Mouse (Mus musculus): Measurements from ENCODE around the gene Abca12. TPM values are rescaled to one million over a fixed set of nuclear protein-coding genes. Genes with fewer than 3 reads are reported as not detected.

The Abca12 gene
- total and polyA plus RNA-seq, 3 experiments, result 0.04 to 0.16 (median 0.08) TPM

GRCm38 (mm10) chr1:71193931-71194330 lies 220.8 kb downstream of the Abca12 start:
- no peak overlapping the region for H3K4me2 ChIP-seq (ENCODE audit: insufficient read depth, low read depth, poor library complexity, severe bottlenecking)
- peaks cover 0 to 2% of the 10 kb centered on the region in 2 experiments; a peak in 1 of 4 replicates for H3K4me1 ChIP-seq (ENCODE audit: control insufficient read depth in 1 of 2, insufficient read depth in 2 of 2)
- TF ChIP-seq POLR2AphosphoS2 (IDR thresholded peaks at IDR 0.05; ENCODE audit: low read depth, low read length) (no peak), NELFE (IDR thresholded peaks at IDR 0.05; ENCODE audit: low read depth, low read length) (no peak), GABPA (IDR thresholded peaks at IDR 0.05; ENCODE audit: insufficient replicate concordance, low read depth, low read length) (no peak), E2F4 (IDR thresholded peaks at IDR 0.05; ENCODE audit: insufficient replicate concordance, low read depth, low read length) (no peak), RCOR1 (conservative IDR thresholded peaks at IDR 0.05; ENCODE audit: low read depth, low read length) (no peak), POLR2A (IDR thresholded peaks at IDR 0.05; ENCODE audit: low read depth, low read length) (no peak)
- no peak overlapping the region for H3K9ac ChIP-seq (ENCODE audit: insufficient read depth, low read depth)
- H3K27me3 ChIP-seq (replicated peaks), result no peaks in the 10 kb centered on the region
- peaks cover 3% of the 10 kb centered on the region for H3K9me3 ChIP-seq (replicated peaks; ENCODE audit: low read length)
- dilution Hi-C loops (cut with MboI; ENCODE audit: extremely low pct_ligation_motif_present, extremely low pct_unique_long_range_greater_than_20kb, low sequenced_read_pairs), result no loop called here
- H3K79me2 ChIP-seq (replicated peaks; ENCODE audit: control insufficient read depth, extremely low read depth, insufficient read depth, poor library complexity, severe bottlenecking), result no peaks in the 10 kb centered on the region
- H3K36me3 ChIP-seq (replicated peaks in 1 of 2; ENCODE audit: control insufficient read depth in 1 of 2, insufficient read depth in 1 of 2, low read length in 1 of 2), result no peaks in the 10 kb centered on the region
- H3K27ac ChIP-seq (ENCODE audit: insufficient read depth, low read depth), result no peak overlapping the region
- in situ Hi-C loops (cut with MboI; ENCODE audit: low pct_ligation_motif_present, low pct_unique_long_range_greater_than_20kb, low sequenced_read_pairs), result no loop called here
- no peak for DNase-seq (ENCODE audit: extremely low read depth)
- H3K4me3 ChIP-seq (replicated peaks in 1 of 3; ENCODE audit: low read depth in 2 of 3, low read length in 2 of 3, poor library complexity in 1 of 3), result no peak overlapping the region

Other genes starting within 250 kb of the Abca12 start
- gene Atic, start 142.2 kb upstream of the Abca12 start, total RNA-seq (2012; rRNA removed), result 123 and 179 TPM in 2 replicates
- 185 and 187 TPM in 2 replicates for gene Atic, start 142.2 kb upstream of the Abca12 start, total RNA-seq (2014; rRNA removed)
- 220 and 223 TPM in 2 replicates for gene Atic, start 142.2 kb upstream of the Abca12 start, polyA plus RNA-seq (2012; ENCODE audit: insufficient read length, low read depth)
- 0.13 and 0.17 TPM in 2 replicates for gene Fn1, start 238.3 kb upstream of the Abca12 start, total RNA-seq (2012; rRNA removed)
- not detected in 2 replicates for gene Fn1, start 238.3 kb upstream of the Abca12 start, total RNA-seq (2014; rRNA removed)
- 0.20 and 0.49 TPM in 2 replicates for gene Fn1, start 238.3 kb upstream of the Abca12 start, polyA plus RNA-seq (2012; ENCODE audit: insufficient read length, low read depth)

All from CH12.LX (cell line).